Mouse (Mus musculus) brain, embryonic 14.5 days (tissue): Measurements from ENCODE around the gene Vmn1r34.

Source experiments
- CTCF ChIP-seq: fragments of 200-500 bp; IDR thresholded peaks from 2 replicates; pipeline ENCODE4 v1.5.1; 2012; ENCODE audit warnings: inconsistent platforms, mild to moderate bottlenecking, moderate library complexity, borderline replicate concordance; ENCODE audit not compliant: insufficient read depth, insufficient read length; ENCODE audit errors: extremely low read depth
- POLR2A ChIP-seq: fragments of 200-500 bp; IDR thresholded peaks from 2 replicates; pipeline ENCODE4 v1.6.1; 2012; ENCODE audit warnings: mild to moderate bottlenecking, inconsistent platforms, borderline replicate concordance; ENCODE audit not compliant: poor library complexity, insufficient read depth, insufficient read length, severe bottlenecking; ENCODE audit errors: extremely low read depth

- TF ChIP-seq POLR2A (no peak), CTCF (no peak)
These were observed 42.1 kb upstream of the Vmn1r34 start, which contains the start of gene Vmn1r35 for GRCm38 (mm10) chr6:66685806-66686205.
